Mouse (Mus musculus): ENCODE measurements at regions not wholly inside any gene's neighbourhood (a gene's known extent, or its start where the extent isn't known, plus 50 kb on each side); places are given as distances from the start of the nearest gene placed in this dataset.

DNA sequence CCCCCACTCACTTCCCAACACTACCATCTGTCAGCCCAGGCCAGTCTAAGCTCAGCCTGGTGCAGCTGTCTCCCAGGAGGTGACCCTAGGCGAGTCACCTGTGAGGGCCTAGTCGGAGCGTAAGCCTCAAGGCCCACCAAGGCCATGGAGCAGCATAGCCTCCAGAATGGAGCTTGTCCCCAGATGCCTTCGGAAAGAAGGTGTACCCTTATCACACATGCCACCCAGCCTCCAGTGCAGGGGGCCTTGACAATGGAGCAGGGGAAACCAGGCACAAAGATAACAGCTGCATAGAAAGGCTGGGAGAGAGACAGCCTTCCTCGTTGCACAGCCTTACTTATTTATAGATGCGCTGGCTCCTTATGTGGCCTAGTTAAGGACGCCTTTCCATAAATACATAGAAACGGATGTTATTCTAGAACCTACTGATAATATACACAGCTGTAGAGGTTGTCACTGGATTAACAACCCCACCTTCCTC lies 145.0 kb upstream of the Cpeb2 start:
- no peak for TF ChIP-seq CTCF (IDR thresholded peaks at IDR 0.05; ENCODE audit: insufficient read depth, low read length)
- TF ChIP-seq POLR2A (IDR thresholded peaks at IDR 0.05; ENCODE audit: borderline replicate concordance, extremely low read depth, low read depth, low read length): no peak
